Mouse (Mus musculus) cerebellum, adult 18-20 months (tissue): ENCODE measurements around the gene Atf5.

Experiments used
- DNase-seq, 2 experiments: peaks; one replicate each; pipeline ENCODE4 v3.0.0; 2021

Atf5 gene

DNA sequence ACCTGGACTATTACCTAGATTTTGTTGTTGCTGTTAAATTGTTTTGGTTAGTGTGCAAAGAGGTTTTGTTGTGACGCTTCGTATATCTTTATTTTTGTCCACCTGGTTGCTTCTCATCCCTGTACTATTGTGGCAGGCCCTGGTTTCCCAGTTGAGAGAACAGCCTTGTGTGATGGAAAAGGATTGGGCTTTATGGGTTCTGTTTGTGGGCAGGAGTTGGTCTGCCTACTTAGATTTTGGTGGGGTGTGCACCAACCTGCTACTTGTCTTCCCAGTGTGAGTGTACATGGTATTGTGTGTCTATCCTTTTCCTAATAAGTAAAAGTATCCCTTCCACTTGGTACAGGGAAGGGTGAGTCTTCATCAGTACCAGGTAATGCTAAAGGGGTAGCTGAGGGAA lies 2.9 kb upstream of the Atf5 start:
- peak in 1 of 2 experiments; percentile 9 for DNase-seq

DNA sequence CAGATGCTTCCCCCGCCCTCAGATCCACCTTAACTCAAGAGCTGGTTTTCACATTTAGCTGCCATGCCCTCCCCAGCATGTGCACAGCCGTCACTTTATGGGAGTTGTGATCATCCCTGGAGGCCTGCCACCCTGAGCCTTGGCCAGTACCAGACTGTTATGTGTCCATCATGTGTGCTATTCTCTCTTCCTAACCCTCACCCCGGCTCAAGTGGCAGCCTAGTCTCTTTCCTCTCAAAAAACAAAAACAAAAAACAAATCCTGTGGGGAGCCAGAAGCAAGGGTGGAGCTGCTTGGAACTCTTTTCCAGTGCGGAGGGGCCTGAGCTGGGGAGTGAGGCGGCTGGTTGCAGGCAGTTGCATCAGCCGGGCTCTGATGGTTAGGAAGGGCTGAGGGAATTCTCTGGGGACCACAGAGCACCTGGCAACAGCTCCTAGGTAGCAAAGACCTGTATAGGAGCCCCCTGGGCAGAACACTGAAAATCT lies 2.3 kb upstream of the Atf5 start:
- DNase-seq = peak in 1 of 2 experiments; percentile 47

DNA sequence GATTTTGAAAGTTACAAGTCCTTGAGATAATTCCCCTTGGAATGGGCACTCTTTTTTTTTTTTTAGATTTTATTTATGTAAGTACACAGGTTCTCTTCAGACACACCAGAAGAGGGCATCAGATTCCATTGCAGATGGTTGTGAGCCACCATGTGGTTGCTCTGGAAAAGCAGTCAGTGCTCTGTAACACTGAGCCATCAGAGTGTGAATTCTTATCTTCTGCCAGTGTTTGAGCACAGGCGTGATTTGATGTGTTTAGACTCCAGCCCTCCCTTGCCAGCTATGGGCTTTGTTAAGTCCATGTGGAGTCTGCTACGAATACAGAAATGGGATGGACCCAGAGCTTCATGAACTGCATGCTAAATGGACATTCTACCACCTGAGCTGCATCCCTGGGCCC lies 1.7 kb upstream of the Atf5 start:
- peak in 1 of 2 experiments; percentile 20 for DNase-seq

DNA sequence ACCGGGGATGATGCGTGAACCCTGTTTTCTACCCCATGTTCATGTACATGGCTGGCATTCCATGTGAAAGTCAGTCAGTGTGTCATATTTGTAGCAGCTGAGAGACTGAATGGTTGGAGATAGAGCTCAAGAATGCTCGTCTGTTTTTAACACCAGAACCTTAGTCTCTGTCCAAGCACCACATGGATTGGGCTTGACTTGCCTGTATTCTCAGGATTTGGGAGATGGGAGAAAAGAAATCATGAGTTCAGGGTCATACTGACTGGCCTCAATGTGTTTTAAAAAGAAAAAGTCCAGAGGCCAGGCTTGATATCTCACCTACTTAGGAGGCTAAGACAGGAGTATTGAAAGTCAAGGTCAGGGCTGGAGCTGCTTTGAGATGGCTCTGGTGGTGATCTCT lies 983 bp upstream of the Atf5 start:
- DNase-seq = peak in 1 of 2 experiments; percentile 5

DNA sequence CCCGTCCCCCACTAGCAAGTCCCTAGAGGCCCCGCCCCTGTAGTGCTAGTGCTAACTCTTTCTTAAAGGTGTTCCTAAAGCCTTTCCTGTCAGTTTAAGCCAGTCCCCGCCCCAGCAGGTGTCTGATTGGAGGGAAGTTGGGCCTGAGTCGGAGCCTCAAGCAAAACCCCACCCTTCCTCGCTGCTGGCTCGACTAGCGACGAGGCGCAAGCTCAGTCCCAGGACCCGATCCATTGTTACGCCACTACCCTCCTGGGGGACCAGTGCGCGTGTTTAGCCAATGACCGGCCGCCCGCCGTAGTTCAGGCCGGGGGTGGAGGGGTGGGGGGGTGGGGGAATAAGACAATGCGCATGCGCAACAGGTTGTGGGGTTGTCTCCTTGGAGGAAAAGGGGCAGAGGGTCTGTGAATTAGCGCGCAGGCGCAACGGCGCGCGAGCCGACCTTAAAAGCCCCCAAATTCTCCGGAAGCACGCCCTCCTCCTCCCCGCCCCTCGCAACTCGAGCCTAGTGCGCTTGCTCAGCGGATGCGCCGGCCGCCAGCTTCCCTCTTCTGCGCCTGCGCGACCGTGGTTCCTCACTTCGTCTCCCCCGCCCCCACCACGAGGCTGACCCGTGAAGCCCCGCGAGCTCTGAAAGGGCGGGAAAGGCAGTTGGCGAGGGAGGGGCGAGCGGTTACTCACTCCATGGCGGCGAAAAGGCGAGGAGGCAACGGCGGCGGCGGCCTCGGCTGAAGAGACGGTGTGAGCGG lies 563 bp downstream of the Atf5 start, which contains the start of the genes Nup62 and Il4i1:
Gene Nup62 (plus strand): TSS at position 368 of the 749 bp plus-strand sequence.
Gene Il4i1 (plus strand): TSS at position 667 of the 749 bp plus-strand sequence.
- DNase-seq = peak; percentile 98 to 99

DNA sequence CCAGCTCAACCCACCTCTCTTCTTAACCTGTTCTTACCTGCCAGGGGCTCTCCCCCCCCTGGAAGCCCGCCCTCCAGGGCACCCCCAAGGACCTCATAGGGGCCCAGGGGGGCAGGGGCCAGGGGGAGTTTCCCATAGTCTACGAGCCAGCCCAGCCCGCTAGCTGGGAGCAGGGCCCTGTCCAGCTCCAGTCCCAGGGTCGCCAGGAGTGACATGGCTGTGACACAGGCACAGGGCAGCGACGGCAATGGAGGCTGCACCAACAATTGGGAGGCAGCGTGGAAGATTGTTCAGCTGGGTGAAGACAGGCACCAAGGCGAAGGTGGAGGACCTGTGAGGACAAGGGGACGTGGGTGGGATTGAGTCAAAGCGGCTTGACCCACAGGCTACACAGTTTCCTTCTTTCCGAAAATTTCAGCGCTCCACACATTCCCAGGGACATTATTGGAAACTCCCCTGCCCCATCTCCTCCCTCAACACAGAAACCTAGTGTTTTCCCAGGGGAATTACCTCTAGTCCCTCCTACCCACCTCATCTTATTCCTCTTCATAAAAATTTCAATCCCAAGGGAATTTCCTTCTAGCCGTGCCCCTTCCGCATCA lies 1.4 kb downstream of the Atf5 start:
- no peak for DNase-seq

DNA sequence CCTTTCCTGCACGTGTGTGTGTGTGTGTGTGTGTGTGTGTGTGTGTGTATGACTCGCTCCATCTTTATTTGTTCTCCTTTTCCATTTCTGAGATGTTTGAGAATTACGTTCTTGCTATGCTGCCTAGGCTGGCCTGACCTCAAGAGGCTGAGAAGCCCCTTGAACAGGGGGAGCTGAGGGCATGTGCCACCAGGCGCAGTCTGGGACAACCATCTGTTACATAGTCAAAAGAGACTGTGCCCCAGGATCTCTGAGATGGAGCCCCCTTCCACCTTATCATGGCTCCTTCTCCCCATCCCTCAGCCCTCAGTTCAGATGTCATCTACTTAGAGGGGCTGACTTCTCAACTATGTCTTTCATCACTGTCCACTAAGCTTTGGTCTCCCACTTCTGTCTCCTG lies 2.0 kb downstream of the Atf5 start:
- no peak for DNase-seq

DNA sequence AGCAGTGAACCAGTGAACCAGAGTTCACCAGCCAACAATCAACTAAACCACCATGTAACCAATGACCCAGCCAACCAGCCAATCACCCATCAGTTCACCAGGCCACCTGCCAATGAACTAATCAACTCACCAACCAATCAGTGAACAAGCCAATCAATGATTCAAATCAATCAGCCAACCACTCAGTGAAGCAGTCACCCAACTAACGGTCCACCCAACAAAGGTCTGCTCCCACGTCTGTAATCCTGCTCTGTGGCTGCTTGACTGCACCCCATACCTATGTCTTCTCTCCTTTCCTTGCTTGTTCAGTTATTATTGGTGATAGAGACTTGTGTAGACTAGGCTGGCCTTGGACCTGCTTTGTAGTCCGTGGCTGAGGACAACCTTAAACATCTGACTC lies 2.5 kb downstream of the Atf5 start:
- no peak for DNase-seq

DNA sequence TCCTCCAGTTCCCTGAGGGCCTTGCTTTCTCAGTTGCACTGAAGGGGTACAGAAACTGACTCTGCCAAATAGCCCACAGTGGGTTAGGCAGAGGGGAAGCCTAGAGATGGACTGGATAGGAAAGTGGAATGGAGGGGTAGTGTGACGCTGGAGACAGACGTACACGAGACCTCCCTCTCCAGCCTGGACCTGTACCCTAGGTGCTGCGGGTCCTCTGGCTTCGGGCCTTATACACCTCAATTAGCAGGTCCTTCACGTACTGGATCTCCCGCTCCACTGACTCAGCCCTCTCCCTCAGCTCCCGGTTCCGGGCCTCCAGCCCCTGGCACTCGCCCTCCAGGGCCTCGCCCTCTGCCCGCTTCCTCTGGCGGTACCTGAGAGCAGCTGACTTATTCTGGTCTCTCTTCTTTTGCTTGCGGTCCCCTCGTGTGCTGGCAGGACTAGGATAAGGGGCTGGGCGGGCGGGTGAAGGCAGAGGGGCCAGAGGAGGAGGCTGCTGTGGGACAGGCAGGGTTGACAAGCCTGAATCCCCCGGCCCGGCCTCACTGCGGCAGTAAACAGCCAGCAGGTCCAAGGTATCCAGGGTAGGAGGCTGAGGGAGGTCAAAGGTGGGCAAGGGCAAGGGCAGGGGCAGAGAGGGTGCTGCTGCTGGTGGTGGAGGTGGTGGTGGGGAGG lies 3.7 kb downstream of the Atf5 start:
- DNase-seq = no peak

DNA sequence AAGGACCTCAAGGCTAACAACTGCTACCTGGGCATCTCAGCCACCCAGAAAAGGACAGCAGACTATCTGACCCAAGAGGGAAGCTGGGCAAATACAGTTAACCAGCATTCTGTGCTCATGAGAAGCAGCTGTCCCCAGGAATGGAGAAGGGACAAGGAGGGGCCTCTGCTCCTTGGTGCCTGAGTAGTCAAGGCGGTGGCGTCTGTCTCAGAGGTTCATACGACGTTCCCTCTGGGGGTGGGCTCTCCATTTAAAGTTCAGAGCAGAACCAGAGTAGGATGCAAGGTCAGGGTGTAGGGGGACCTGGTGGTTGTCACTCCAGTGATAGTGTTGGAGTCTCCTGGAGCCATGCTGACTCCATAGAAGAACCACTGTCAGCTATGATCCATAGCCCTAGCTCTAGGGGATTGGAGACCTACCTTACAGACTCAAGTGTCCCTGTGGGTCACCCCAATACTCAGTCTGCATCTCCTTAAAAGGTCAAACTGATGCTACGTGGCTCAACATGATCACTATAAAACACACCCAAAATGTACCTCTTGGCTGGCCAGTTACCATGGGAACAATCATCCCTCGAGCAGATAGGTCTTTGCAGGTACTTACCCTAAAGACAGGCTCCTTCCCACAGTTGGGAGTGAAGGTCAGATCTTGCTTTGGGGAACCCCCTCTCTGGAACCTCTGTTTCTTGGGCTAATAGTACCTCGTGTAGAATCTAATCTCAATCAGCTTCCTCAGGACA lies 5.5 kb downstream of the Atf5 start:
- no peak for DNase-seq

DNA sequence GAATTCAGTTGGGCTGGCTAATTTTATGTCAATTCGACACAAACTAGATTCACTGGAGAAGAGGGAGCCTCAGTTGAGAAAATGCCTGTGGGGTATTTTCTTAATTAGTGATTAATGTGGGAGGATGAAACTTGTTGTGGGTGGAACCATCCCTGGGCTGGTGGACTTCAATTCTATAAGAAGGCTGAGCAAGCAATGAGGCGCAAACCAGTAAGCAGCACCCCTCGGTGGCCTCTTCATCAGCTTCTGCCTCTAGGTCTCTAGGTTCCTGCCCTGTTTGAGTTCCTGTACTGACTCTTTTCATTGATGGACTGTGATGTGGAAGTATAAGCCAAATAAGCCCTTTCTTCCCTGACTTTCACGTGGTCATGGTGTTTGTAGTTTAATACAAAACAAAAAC lies 6.1 kb downstream of the Atf5 start:
- DNase-seq = no peak

DNA sequence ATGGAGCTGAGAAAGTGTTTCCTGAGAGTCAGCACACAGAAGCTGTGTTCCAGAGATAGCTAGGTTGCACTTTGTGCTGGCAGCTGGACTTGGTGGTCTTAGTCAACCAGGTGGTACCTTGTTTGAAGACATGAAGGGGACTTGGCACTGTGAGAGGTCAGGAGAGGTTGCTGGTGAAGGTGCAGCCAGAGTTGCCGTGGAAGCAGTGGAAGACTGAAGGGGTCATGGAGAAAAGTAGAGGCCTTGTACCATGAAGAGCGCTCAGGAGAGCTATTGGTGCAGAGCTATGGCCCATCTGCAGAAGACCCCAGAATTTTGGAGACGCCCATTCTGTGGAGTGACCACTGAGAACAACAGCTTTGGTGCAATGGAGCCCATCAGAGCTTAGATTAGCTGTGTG lies 7.0 kb downstream of the Atf5 start:
- no peak for DNase-seq

DNA sequence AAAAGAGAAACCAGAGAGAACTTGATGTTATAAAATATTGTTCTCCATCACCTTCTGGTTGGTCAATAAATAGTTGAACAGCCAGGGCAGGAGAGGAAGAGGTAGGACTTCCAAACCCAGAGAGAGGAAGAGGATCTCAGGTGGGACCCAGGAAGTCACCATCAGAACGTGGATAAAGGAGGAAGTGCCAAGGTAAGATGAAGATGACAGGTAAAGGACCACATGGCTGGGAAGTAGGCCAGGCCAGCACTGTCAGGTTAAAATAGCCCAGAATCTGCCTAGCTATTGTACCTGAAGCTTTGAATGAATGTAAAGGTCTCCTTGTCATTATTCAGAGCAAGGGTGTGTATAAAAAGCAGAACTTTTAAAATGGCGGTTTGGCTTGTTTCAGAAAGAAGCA lies 7.5 kb downstream of the Atf5 start:
- DNase-seq = no peak

DNA sequence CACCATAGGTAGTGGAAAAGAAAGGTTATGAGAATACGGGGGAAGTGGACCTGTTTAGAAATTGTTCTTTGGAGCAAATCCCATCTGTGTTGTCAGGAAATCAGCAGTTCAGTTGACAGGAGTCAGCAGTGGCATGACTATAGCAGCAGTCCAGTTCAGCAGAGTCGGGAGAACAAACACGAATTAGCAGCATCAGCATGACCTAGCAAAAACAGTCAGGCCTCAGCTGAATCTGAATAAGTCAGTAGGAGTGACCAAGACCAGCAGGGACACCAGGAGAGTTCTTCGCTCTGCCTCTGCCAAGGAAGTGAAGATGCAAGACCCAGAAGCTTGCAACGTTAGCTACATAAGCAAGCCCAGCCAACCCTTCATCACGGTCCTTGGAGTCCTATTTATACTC lies 23.7 kb downstream of the Atf5 start:
- DNase-seq = no peak

DNA sequence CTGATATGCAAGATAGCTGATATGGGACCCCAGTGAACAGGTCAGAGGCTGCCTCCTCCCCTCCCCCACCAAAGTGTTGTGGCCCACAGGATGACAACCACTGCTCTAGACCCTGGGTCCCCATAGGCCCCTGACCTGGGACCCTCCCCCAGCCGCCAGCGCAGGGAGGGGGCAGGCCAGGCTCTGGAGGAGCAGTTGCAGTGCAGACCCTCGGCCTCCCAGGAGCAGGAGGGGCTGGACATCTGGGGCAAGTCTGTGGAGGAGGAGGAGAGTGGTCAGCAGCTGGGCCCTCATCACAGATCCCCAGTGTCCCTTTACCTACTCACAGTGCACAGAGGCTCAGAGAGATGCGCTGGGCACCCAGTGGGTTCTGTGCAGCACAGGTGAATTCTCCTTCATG lies 26.4 kb downstream of the Atf5 start:
- DNase-seq = no peak

DNA sequence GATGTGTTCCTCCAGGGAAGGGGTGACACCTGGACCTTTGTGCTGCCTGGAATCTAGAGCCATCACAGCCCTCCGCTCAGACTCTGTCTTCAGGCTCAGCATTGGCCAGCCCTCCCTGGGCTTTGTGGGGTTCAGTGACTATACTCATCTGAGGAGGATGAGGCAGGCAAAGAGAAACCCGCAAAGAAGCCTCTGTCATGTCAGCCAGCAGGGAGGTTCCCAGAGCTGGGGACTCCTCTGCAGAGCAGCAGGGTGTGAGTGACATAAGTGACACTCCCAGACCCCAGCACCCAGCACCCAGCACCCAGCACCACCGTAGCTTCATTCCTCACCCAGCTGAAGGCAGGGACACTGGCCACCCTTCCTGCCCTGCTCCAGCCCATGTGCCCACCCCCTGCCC lies 26.9 kb downstream of the Atf5 start:
- DNase-seq = no peak

DNA sequence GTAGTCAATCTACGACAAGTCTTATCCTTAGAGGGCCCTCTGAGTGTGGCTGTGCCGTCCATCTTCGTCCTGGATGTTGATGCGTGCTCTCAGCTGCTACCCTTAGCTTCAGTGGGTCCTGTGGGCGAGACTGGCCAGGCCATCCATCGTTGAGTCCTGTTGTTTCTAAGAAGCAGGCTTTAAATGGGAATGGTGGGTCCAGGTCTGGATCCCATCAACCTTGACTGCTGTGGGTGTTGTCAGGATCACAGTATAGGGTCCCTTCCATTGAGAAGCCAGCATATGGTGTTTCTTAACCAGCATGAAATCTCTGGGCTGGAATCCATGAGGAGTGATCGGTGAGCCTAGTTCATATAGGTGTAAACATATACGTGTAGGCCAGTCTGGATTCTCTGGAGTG lies 36.4 kb downstream of the Atf5 start:
- no peak for DNase-seq

DNA sequence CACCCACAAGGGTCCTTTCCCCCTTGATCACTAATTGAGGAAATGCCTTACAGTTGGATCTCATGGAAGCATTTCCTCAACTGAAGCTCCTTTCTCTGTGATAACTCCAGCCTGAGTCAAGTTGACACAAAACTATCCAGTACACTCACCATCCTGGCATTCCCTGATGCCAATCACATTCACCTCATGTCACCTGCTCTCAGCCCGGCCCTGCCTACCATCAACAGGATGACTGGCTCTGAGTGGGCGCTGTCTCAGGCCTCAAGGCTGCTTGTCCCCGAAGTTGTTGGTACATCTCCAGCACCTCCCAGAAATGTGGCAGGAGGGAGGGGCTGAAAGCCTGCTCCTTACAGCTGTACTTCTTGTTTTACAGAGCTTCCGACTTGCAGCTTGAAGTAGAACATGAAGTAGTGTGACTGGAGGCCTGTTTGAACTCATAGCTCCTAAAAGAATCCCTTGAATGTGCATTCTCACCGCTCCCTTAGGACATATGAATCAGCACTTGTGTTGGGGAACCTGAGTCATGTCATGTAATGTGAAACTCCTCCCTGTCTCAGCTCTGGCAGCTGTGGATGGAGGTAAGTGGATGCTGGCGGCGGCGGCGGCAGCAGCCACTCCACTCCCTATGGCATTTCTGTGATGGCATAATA lies 39.5 kb downstream of the Atf5 start:
- DNase-seq = no peak

DNA sequence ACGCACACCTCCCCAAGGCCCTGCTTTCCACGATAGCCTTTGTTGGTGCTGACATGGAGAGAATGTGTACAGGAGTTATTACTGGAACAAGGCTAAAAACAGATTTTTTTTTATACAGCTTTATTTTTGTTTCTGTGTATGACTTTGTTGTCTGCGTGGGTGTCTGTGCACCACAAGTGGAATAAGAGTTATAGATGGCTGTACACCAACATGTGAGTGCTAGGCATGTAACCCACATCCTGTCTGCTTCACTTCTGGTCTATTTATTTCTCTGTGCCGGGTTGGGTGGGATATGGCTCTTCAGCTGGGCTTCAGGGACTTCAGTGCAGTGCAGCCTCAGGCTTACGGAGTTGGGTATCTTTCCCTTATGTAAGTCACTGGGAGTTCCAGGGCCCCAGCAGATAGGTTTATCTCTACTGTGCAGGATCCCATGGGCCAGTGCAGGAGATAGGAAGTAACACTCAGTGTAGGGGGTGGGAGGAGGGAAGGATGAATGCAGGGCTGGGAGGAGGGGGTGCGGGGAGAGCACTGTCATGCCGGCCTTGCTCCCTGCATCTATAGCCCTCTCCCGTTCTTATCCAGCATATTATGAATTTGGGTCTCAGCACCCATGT lies 43.8 kb downstream of the Atf5 start:
- no peak for DNase-seq

DNA sequence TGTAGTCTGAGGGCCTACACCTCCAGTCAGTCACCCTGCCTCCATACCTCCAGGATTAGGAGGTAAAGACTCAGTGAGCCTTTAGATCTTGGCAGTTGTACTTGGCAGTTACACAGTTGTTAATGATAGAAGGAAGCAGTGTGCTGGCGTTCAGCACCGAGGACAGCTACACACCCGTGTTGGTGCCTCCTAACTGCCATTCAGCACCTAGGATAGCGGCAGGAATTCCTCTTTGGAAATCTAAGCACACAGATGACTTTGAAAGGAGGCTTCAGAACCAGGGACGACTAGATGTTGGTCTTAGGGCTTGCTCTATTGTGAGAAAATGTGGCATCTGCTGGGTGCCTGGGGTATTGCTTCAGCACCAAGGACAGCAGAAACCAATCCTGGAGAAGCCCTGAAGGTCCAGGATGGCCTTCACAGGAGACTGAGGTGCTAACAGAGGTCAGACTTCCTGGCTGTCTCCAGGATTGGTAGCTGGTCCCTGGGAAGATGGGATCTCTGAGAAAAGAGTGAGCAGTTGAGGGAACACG lies 46.3 kb downstream of the Atf5 start:
- no peak for DNase-seq

DNA sequence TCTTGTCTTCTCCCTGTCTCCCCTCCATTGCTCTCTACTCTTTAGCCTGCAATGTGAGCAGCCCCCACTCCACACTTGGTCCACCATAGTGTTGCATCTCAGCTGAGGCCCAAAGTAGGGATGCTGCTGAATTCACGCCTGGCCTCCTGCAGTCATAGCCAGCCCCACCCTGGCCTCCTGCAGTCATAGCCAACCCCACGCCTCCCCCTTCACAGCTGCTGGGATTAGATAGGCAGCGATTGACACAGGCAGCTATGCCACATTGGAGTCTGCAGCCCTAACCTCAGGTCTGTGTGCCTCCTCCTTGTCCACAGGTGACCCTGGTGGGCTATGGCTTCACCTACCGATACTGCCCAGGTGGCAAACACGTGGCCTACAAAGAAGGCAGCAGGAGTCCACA lies 48.3 kb downstream of the Atf5 start:
- DNase-seq = no peak
